Mouse (Mus musculus): ENCODE data around the gene Foxb2.

- TF ChIP-seq CTCF (IDR thresholded peaks at IDR 0.05; ENCODE audit: low read depth, low read length) (no peak), POLR2A (IDR thresholded peaks at IDR 0.05; ENCODE audit: borderline replicate concordance, low read depth, low read length) (no peak)
Measured at GRCm38 (mm10) chr19:16841516-16842249, 31.9 kb downstream of the Foxb2 start.

Measured in bone marrow macrophage, adult 2 months (primary cell).